Mouse (Mus musculus): ENCODE data around the gene Mc3r. TPM values are rescaled to one million over a fixed set of nuclear protein-coding genes. Genes with fewer than 3 reads are reported as not detected.

The Mc3r gene
- 0.31 and 0.86 TPM in 2 replicates for total RNA-seq (2014; rRNA removed)
- polyA plus RNA-seq (2015; fragmentation: Nextera tagmentation; extraction: Ambion mirVana), result 0.29 and 0.53 TPM in 2 replicates

DNA sequence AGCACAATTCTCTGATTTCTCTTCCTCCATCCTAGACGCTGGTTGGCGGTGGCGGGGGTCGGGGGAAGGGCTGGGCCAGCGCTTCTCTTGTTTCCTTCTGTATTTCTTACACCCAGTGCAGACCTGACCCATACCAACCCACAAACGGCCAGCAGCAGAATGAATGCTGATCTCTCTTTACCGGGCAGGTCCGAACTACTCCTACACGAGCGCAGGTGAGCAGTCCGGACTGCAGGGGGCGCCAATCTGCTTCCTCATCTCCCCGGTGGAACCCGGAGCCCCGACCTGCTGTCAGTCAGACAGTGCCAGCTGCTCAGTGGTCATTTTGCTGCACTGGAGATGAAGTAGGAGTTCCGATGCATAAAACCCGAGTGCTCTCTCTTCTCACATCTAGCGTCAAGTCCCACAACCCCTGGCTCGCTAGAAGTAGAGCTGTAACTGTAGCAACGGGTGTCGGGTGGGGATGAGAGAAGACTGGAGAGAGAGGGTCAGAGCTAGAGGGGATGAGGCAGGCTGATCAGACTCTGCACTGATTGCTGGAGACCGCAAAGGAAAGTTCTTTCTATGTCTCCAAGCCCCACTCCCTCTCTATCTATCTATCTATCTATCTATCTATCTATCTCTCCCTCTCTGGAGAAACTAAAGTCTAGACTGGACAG, at the start of gene Mc3r:
Gene Mc3r, plus strand, starts transcription at position 387 of the 659 bp plus-strand sequence.
- peak; percentile 73 for DNase-seq
- WGBS, result 10% methylated on average over 22 of the region's 22 CpGs
- Histone ChIP-seq H3K9ac (0 out of 2 replicates have a peak within 1 kb of the TSS, but pooled peaks have one; percentile 2), H3K4me2 (ENCODE audit: low read depth) (peak within 1 kb of the TSS; percentile 43), H3K36me3 (ENCODE audit: insufficient read depth) (no peaks in the 10 kb centered on the region), H3K4me1 (ENCODE audit: insufficient read depth) (no peaks in the 10 kb centered on the region), H3K9me3 (ENCODE audit: low read length) (no peaks in the 10 kb centered on the region), H3K4me3 (ENCODE audit: low read depth, low read length) (peak within 1 kb of the TSS; percentile 10; the same call in 1 of the 2 replicates), H3K27ac (ENCODE audit: low read depth, low read length) (no peak within 1 kb of the TSS), H3K27me3 (ENCODE audit: insufficient read depth, low read length) (peaks cover 7% of the 10 kb centered on the region; the same call in 1 of the 2 replicates)
- peak; percentile 69 for TF ChIP-seq CTCF (IDR thresholded peaks at IDR 0.05; ENCODE audit: low read depth)
- peak; percentile 60 for ATAC-seq

- no peaks in the 10 kb centered on the region for H3K27me3 ChIP-seq (ENCODE audit: insufficient read depth, low read length)
- H3K9me3 ChIP-seq (ENCODE audit: low read length), result no peaks in the 10 kb centered on the region
- no peak for DNase-seq
- no peaks in the 10 kb centered on the region for H3K36me3 ChIP-seq (ENCODE audit: insufficient read depth)
- H3K9ac ChIP-seq, result no peak overlapping the region
- no peak for TF ChIP-seq CTCF (IDR thresholded peaks at IDR 0.05; ENCODE audit: low read depth)
- ATAC-seq, result no peak
- H3K4me2 ChIP-seq (ENCODE audit: low read depth), result no peak overlapping the region
- H3K27ac ChIP-seq (ENCODE audit: low read depth, low read length), result no peak overlapping the region
- 91% methylated on average over 13 of the region's 13 CpGs for WGBS
- H3K4me3 ChIP-seq (ENCODE audit: low read depth, low read length), result no peak overlapping the region
- H3K4me1 ChIP-seq (ENCODE audit: insufficient read depth), result no peaks in the 10 kb centered on the region
Measured at GRCm38 (mm10) chr2:172201998-172202780, 46.1 kb upstream of the Mc3r start.

- H3K9ac ChIP-seq, result no peak overlapping the region
- H3K4me3 ChIP-seq (ENCODE audit: low read depth, low read length), result no peak overlapping the region
- H3K27me3 ChIP-seq (ENCODE audit: insufficient read depth, low read length), result no peaks in the 10 kb centered on the region
- no peak overlapping the region for H3K4me2 ChIP-seq (ENCODE audit: low read depth)
- 6% methylated on average over 11 of the region's 11 CpGs for whole genome bisulfite sequencing
- H3K4me1 ChIP-seq (ENCODE audit: insufficient read depth), result no peaks in the 10 kb centered on the region
- no peak overlapping the region for H3K27ac ChIP-seq (ENCODE audit: low read depth, low read length)
- DNase-seq (peak; percentile 94), ATAC-seq (peak; percentile 74)
- TF ChIP-seq CTCF (IDR thresholded peaks at IDR 0.05; ENCODE audit: low read depth), result peak; percentile 97
- no peaks in the 10 kb centered on the region for H3K9me3 ChIP-seq (ENCODE audit: low read length)
- H3K36me3 ChIP-seq (ENCODE audit: insufficient read depth), result no peaks in the 10 kb centered on the region
Measured at GRCm38 (mm10) chr2:172207003-172207402, 41.3 kb upstream of the Mc3r start.

GRCm38 (mm10) chr2:172213480-172213879, 34.8 kb upstream of the Mc3r start:
- no peaks in the 10 kb centered on the region for H3K36me3 ChIP-seq (ENCODE audit: insufficient read depth)
- TF ChIP-seq CTCF (IDR thresholded peaks at IDR 0.05; ENCODE audit: low read depth), result no peak
- H3K4me2 ChIP-seq (ENCODE audit: low read depth), result no peak overlapping the region
- H3K27ac ChIP-seq (ENCODE audit: low read depth, low read length), result no peak overlapping the region
- 91% methylated on average over 8 of the region's 8 CpGs for WGBS
- H3K9ac ChIP-seq, result no peak overlapping the region
- no peaks in the 10 kb centered on the region for H3K4me1 ChIP-seq (ENCODE audit: insufficient read depth)
- no peak for ATAC-seq
- no peak overlapping the region for H3K4me3 ChIP-seq (ENCODE audit: low read depth, low read length)
- no peaks in the 10 kb centered on the region for H3K9me3 ChIP-seq (ENCODE audit: low read length)
- no peaks in the 10 kb centered on the region for H3K27me3 ChIP-seq (ENCODE audit: insufficient read depth, low read length)
- DNase-seq, result no peak

- no peaks in the 10 kb centered on the region for H3K27me3 ChIP-seq (ENCODE audit: insufficient read depth, low read length)
- H3K4me1 ChIP-seq (ENCODE audit: insufficient read depth), result no peaks in the 10 kb centered on the region
- no peaks in the 10 kb centered on the region for H3K9me3 ChIP-seq (ENCODE audit: low read length)
- WGBS, result 93% methylated on average over 5 of the region's 5 CpGs
- no peak overlapping the region for H3K27ac ChIP-seq (ENCODE audit: low read depth, low read length)
- TF ChIP-seq CTCF (IDR thresholded peaks at IDR 0.05; ENCODE audit: low read depth), result no peak
- DNase-seq, result no peak
- no peak overlapping the region for H3K9ac ChIP-seq
- H3K4me3 ChIP-seq (ENCODE audit: low read depth, low read length), result no peak overlapping the region
- no peak for ATAC-seq
- H3K4me2 ChIP-seq (ENCODE audit: low read depth), result no peak overlapping the region
- H3K36me3 ChIP-seq (ENCODE audit: insufficient read depth), result no peaks in the 10 kb centered on the region
Measured at GRCm38 (mm10) chr2:172214336-172214735, 34.0 kb upstream of the Mc3r start.

DNA sequence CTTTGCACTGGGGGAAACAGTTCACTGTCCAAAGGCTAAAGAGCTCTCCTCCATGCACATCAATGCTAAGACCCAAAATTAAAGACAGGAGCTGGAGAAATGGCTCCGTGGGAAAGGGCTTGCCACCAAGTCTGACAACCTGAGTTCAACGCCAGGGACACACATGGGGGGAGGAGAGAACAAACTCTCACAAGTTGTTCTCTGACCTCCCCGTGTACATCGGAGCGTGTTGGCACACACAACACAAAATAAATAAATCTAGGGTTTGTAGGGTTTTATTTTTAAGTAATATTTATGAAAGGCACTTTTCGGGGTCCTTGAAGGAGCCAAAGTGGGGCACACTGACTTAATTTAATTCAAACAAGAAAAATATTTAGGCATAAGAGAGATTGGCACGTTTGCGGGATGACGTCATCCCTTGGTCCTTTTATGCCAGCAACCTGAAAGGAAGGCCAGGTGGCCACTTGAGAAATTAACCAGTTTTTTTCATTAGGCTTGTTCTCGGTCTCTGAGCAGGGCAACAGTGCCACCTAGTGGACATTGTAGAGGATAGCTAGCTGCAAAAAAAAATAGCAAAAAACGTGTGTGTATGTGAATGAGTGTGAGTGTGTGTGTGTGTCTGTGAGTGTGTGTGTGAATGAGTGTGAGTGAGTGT, 32.7 kb upstream of the Mc3r start:
- peak; percentile 95 for TF ChIP-seq CTCF (IDR thresholded peaks at IDR 0.05; ENCODE audit: low read depth)
- Histone ChIP-seq H3K27ac (ENCODE audit: low read depth, low read length) (no peak overlapping the region), H3K4me2 (ENCODE audit: low read depth) (no peak overlapping the region), H3K4me3 (ENCODE audit: low read depth, low read length) (no peak overlapping the region), H3K27me3 (ENCODE audit: insufficient read depth, low read length) (no peaks in the 10 kb centered on the region), H3K4me1 (ENCODE audit: insufficient read depth) (no peaks in the 10 kb centered on the region), H3K9ac (no peak overlapping the region), H3K36me3 (ENCODE audit: insufficient read depth) (no peaks in the 10 kb centered on the region), H3K9me3 (ENCODE audit: low read length) (no peaks in the 10 kb centered on the region)
- WGBS, result 13% methylated on average over 11 of the region's 11 CpGs
- ATAC-seq (peak; percentile 43; the same call in 1 of the 2 replicates), DNase-seq (peak; percentile 91)
